Mouse (Mus musculus) hematopoietic multipotent progenitor cell, adult 10-12 weeks (in vitro differentiated cells): ENCODE measurements around the gene Hist1h2bn. TPM values are rescaled to one million over a fixed set of nuclear protein-coding genes. Genes with fewer than 3 reads are reported as not detected.

Experiments
- polyA plus RNA-seq: library from polyadenylated mRNA; stranded (reverse); fragments of >175 nt; gene quantifications from 2 replicates; pipeline ENCODE4 v1.2.3, GENCODE M21; 2012; ENCODE audit warnings: low replicate concordance

The Hist1h2bn gene
- 0.92 TPM in 1 of 2 replicates, not detected in the other for polyA plus RNA-seq

GRCm38 (mm10) chr13:21753524-21754285, at the start of gene Hist1h2bn, which contains the start of gene Hist1h2ak:
Hist1h2bn (plus strand) TSS chr13:21754123.
Hist1h2ak (minus strand) TSS chr13:21753827.

GRCm38 (mm10) chr13:21715864-21716539, 37.9 kb upstream of the Hist1h2bn start, which contains the start of the genes Hist1h2bl and Hist1h2ai:
Hist1h2bl (minus strand) TSS chr13:21716143.
Hist1h2ai (plus strand) TSS chr13:21716422.

GRCm38 (mm10) chr13:21717397-21718357, 36.2 kb upstream of the Hist1h2bn start, which contains the start of gene Hist1h3h:
Hist1h3h (plus strand) TSS chr13:21717659.

GRCm38 (mm10) chr13:21721757-21722372, 32.1 kb upstream of the Hist1h2bn start, which contains the start of gene Hist1h2bm:
Hist1h2bm (plus strand) TSS chr13:21722044.

GRCm38 (mm10) chr13:21734906-21735767, 18.8 kb upstream of the Hist1h2bn start, which contains the start of gene Hist1h4j:
Hist1h4j (plus strand) TSS chr13:21735064.

GRCm38 (mm10) chr13:21750159-21751017, 3.5 kb upstream of the Hist1h2bn start, which contains the start of gene Hist1h4k:
Hist1h4k (minus strand) TSS chr13:21750505.

GRCm38 (mm10) chr13:21779767-21780731, 26.1 kb downstream of the Hist1h2bn start, which contains the start of gene Hist1h1b:
Hist1h1b (minus strand) TSS chr13:21780625.

DNA sequence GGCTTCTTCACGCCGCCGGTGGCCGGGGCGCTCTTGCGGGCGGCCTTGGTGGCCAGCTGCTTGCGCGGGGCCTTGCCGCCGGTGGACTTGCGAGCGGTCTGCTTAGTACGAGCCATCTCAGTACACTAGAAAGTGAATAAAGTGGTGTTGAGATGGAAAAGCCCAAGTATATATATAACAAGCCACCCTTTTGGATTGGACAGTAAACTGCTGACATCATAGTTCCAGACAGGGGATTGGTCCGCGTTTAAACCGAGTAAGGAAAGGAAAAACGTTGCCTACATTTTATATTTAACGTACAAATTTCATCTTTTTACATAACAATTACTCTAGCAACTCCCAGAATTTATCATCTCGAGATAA, 29.3 kb downstream of the Hist1h2bn start, which contains the start of gene Hist1h3i:
Gene Hist1h3i, minus strand, starts transcription at position 116 of the 363 bp plus-strand sequence.

GRCm38 (mm10) chr13:21786899-21787629, 33.1 kb downstream of the Hist1h2bn start, which contains the start of the genes Hist1h2an and Hist1h2bp:
Hist1h2an (minus strand) TSS chr13:21787218.
Hist1h2bp (plus strand) TSS chr13:21787461.

Other genes starting within 250 kb of the Hist1h2bn start
- 3.4 and 5.8 TPM in 2 replicates for gene Zkscan8, start 223.0 kb upstream of the Hist1h2bn start, polyA plus RNA-seq
- gene Olfr1366, start 211.3 kb upstream of the Hist1h2bn start, polyA plus RNA-seq: not detected in 2 replicates
- not detected in 2 replicates for gene Olfr1535, start 194.2 kb upstream of the Hist1h2bn start, polyA plus RNA-seq
- not detected in 2 replicates for gene Olfr1364, start 172.4 kb upstream of the Hist1h2bn start, polyA plus RNA-seq
- gene Olfr1362, start 140.1 kb upstream of the Hist1h2bn start, polyA plus RNA-seq: not detected in 2 replicates
- gene Olfr11, start 111.6 kb upstream of the Hist1h2bn start, polyA plus RNA-seq: not detected in 2 replicates
- gene Olfr1361, start 90.7 kb upstream of the Hist1h2bn start, polyA plus RNA-seq: not detected in 2 replicates
- gene Olfr1360, start 76.7 kb upstream of the Hist1h2bn start, polyA plus RNA-seq: not detected in 2 replicates
- gene Olfr1359, start 56.0 kb upstream of the Hist1h2bn start, polyA plus RNA-seq: not detected in 2 replicates
- 2.0 TPM in 1 of 2 replicates, not detected in the other for gene Hist1h2bl, start 38.0 kb upstream of the Hist1h2bn start, polyA plus RNA-seq
- gene Hist1h2ai, start 37.7 kb upstream of the Hist1h2bn start, polyA plus RNA-seq: 11.2 and 13.3 TPM in 2 replicates
- 20.5 and 29.9 TPM in 2 replicates for gene Hist1h3h, start 36.5 kb upstream of the Hist1h2bn start, polyA plus RNA-seq
- 0.85 and 0.91 TPM in 2 replicates for gene Hist1h2bm, start 32.1 kb upstream of the Hist1h2bn start, polyA plus RNA-seq
- gene Hist1h4j, start 19.1 kb upstream of the Hist1h2bn start, polyA plus RNA-seq: 0.72 and 1.6 TPM in 2 replicates
- 10.5 and 30.0 TPM in 2 replicates for gene Hist1h4k, start 3.6 kb upstream of the Hist1h2bn start, polyA plus RNA-seq
- 17.5 and 23.9 TPM in 2 replicates for gene Hist1h2ak, start 296 bp upstream of the Hist1h2bn start, polyA plus RNA-seq
- gene Hist1h1b, start 26.5 kb downstream of the Hist1h2bn start, polyA plus RNA-seq: 4.1 TPM in 1 of 2 replicates, not detected in the other
- 6.5 and 18.1 TPM in 2 replicates for gene Hist1h3i, start 29.2 kb downstream of the Hist1h2bn start, polyA plus RNA-seq
- gene Hist1h2an, start 33.1 kb downstream of the Hist1h2bn start, polyA plus RNA-seq: 15.3 and 16.1 TPM in 2 replicates
- 0.47 and 2.4 TPM in 2 replicates for gene Hist1h2bp, start 33.3 kb downstream of the Hist1h2bn start, polyA plus RNA-seq
- 5.8 and 8.5 TPM in 2 replicates for gene Hist1h2bq, start 56.1 kb downstream of the Hist1h2bn start, polyA plus RNA-seq
- gene Hist1h2ao, start 56.3 kb downstream of the Hist1h2bn start, polyA plus RNA-seq: 1,820 and 2,295 TPM in 2 replicates
- gene Hist1h4m, start 57.6 kb downstream of the Hist1h2bn start, polyA plus RNA-seq: 19.5 and 44.0 TPM in 2 replicates
- 19.6 and 28.2 TPM in 2 replicates for gene Hist1h4n, start 78.1 kb downstream of the Hist1h2bn start, polyA plus RNA-seq
- 1,183 and 6,694 TPM in 2 replicates for gene Hist1h2ap, start 79.4 kb downstream of the Hist1h2bn start, polyA plus RNA-seq
- gene Hist1h2br, start 79.6 kb downstream of the Hist1h2bn start, polyA plus RNA-seq: 5.3 and 9.4 TPM in 2 replicates
- 0.08 and 0.25 TPM in 2 replicates for gene Zfp184, start 191.0 kb downstream of the Hist1h2bn start, polyA plus RNA-seq
- not detected in 2 replicates for gene Pom121l2, start 227.1 kb downstream of the Hist1h2bn start, polyA plus RNA-seq